Mouse (Mus musculus): ENCODE measurements around the gene Plekhn1. TPM values are rescaled to one million over a fixed set of nuclear protein-coding genes. Genes with fewer than 3 reads are reported as not detected.

The Plekhn1 gene
- total and polyA plus RNA-seq, 2 experiments from 2014 or later, result 19.3 to 46.6 TPM

DNA sequence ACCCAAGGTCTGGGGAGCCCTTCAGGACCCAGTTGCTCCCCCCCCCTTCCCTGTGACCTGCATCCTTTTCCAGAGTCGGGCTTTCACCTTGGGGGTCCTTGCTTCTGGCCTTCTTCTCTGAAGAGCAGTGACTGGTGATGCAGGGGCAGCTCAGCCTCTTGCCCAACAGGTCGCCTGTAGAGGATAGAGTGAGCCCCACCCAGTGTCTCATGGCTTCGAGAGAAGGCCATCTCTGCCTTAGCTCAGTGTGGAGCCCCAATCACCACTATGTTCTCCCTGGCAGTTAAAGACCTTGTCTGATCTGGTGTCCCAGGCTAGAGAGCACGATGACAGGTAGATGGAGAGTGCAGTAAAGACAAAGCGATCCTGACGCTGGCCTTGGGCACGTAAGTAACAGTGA is 17.5 kb upstream of the Plekhn1 start:
- Histone ChIP-seq H3K4me2 (ENCODE audit: low read depth, low read length, poor library complexity, severe bottlenecking) (no peak overlapping the region), H3K36me3 (ENCODE audit: insufficient read depth, low read length) (peaks cover 19% of the 10 kb centered on the region), H3K27ac (ENCODE audit: low read depth, low read length) (no peak overlapping the region), H3K27me3 (ENCODE audit: insufficient read depth, low read length) (no peaks in the 10 kb centered on the region), H3K9me3 (ENCODE audit: low read length) (no peaks in the 10 kb centered on the region), H3K4me3 (ENCODE audit: low read depth, low read length) (no peak overlapping the region), H3K9ac (replicated peaks; ENCODE audit: low read length, poor library complexity, severe bottlenecking) (no peak overlapping the region), H3K4me1 (ENCODE audit: insufficient read depth, low read length) (peaks cover 6% of the 10 kb centered on the region; the same call in 1 of the 2 replicates)
- 35% methylated on average over 7 of the region's 7 CpGs for WGBS
- no peak for TF ChIP-seq CTCF (IDR thresholded peaks at IDR 0.05)
- no peak for ATAC-seq (ENCODE audit: low FRiP score)
- no peak for DNase-seq (ENCODE audit: low spot score)

DNA sequence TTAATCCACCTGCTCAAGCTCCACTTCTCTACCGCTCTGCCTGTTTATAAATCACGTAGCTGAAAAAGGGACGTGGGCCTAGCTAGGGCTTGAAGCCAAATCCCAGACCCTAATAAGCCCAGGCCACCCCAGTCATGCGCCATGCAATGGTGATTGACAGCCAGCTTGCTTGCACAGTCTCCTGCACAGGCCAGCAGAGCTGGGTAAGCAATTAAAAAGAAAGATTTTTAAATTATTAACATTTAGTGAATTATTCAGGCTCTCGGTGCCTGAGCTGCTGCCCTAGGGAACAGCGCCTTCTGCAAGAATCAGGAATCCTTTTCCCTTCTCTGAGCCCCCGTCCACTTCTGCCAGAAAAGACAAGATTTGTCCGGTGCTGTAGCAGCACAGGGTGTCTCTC is 16.4 kb upstream of the Plekhn1 start:
- DNase-seq (ENCODE audit: low spot score), result no peak
- Histone ChIP-seq H3K4me1 (ENCODE audit: insufficient read depth, low read length) (peaks cover 6% of the 10 kb centered on the region; the same call in 1 of the 2 replicates), H3K9ac (replicated peaks; ENCODE audit: low read length, poor library complexity, severe bottlenecking) (no peak overlapping the region; the same call in 1 of the 2 replicates), H3K36me3 (ENCODE audit: insufficient read depth, low read length) (peaks cover 29% of the 10 kb centered on the region), H3K4me3 (ENCODE audit: low read depth, low read length) (no peak overlapping the region), H3K9me3 (ENCODE audit: low read length) (no peaks in the 10 kb centered on the region), H3K27me3 (ENCODE audit: insufficient read depth, low read length) (no peaks in the 10 kb centered on the region), H3K4me2 (ENCODE audit: low read depth, low read length, poor library complexity, severe bottlenecking) (no peak overlapping the region), H3K27ac (ENCODE audit: low read depth, low read length) (peak overlapping the region; percentile 63)
- ATAC-seq (ENCODE audit: low FRiP score), result peak; percentile 41
- WGBS, result 41% methylated on average over 8 of the region's 8 CpGs
- TF ChIP-seq CTCF (IDR thresholded peaks at IDR 0.05), result no peak

DNA sequence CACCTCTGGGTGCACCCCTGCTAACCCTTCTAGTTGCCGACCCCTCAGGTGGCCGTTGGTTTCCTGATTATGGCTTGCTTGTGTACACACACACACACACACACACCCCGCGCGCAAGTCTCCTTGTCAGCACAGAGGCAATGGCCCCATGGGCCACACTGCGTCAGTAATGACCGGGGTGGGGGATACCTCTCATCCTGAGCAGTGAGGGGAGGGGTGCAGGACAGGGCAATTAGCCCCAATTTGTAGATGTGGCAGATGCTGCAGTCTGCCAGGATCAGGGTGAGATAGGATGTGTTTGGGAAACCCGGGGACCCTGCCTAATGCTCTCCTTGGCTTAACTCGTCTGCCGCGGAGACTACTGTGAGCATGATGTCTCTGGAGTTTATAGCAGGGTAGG is 14.9 kb upstream of the Plekhn1 start:
- Histone ChIP-seq H3K4me3 (ENCODE audit: low read depth, low read length) (no peak overlapping the region), H3K9me3 (ENCODE audit: low read length) (no peaks in the 10 kb centered on the region), H3K4me2 (ENCODE audit: low read depth, low read length, poor library complexity, severe bottlenecking) (no peak overlapping the region), H3K36me3 (ENCODE audit: insufficient read depth, low read length) (peaks cover 40% of the 10 kb centered on the region), H3K27ac (ENCODE audit: low read depth, low read length) (no peak overlapping the region), H3K27me3 (ENCODE audit: insufficient read depth, low read length) (no peaks in the 10 kb centered on the region), H3K4me1 (ENCODE audit: insufficient read depth, low read length) (peaks cover 6% of the 10 kb centered on the region; the same call in 1 of the 2 replicates), H3K9ac (replicated peaks; ENCODE audit: low read length, poor library complexity, severe bottlenecking) (no peak overlapping the region)
- WGBS, result 52% methylated on average over 11 of the region's 11 CpGs
- no peak for TF ChIP-seq CTCF (IDR thresholded peaks at IDR 0.05)
- no peak for DNase-seq (ENCODE audit: low spot score)
- ATAC-seq (ENCODE audit: low FRiP score), result no peak

DNA sequence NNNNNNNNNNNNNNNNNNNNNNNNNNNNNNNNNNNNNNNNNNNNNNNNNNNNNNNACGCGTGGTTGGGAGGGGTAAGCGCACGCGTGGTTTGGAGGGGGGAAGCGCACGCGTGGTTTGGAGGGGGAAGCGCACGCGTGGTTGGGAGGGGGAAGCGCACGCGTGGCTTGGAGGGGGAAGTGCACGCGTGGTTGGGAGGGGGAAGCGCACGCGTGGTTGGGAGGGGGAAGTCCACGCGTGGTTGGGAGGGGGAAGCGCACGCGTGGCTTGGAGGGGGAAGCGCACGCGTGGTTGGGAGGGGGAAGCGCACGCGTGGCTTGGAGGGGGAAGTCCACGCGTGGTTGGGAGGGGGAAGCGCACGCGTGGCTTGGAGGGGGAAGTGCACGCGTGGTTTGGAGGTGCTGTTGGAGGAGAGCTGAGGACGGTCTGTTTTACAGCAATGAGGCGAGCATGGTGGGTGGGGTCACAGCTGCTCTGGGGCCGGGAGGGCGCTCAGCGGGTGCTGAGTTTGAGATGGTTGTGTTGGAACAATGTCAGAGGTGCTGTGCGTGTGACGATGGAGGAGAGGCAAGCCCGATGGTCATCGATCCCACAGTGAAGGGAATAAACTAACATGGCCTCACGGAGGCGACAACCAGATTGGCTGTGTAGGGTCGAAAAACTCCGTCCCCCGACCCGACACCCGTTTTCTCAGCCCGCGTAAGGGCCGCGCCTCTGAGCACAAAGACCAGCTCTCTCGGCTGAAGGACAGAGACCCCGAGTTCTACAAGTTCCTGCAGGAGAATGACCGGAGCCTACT is 2.2 kb upstream of the Plekhn1 start:
- peaks cover 38% of the 10 kb centered on the region for H3K36me3 ChIP-seq (ENCODE audit: insufficient read depth, low read length)
- H3K4me3 ChIP-seq (ENCODE audit: low read depth, low read length), result peak overlapping the region; percentile 87
- H3K27ac ChIP-seq (ENCODE audit: low read depth, low read length), result no peak overlapping the region
- peaks cover 4% of the 10 kb centered on the region for H3K4me1 ChIP-seq (ENCODE audit: insufficient read depth, low read length)
- DNase-seq (ENCODE audit: low spot score) (no peak), ATAC-seq (ENCODE audit: low FRiP score) (no peak)
- no peak for TF ChIP-seq CTCF (IDR thresholded peaks at IDR 0.05)
- WGBS, result 27% methylated on average over 54 of the region's 60 CpGs
- peak overlapping the region; percentile 68; the same call in 1 of the 2 replicates for H3K4me2 ChIP-seq (ENCODE audit: low read depth, low read length, poor library complexity, severe bottlenecking)
- no peaks in the 10 kb centered on the region for H3K9me3 ChIP-seq (ENCODE audit: low read length)
- no peaks in the 10 kb centered on the region for H3K27me3 ChIP-seq (ENCODE audit: insufficient read depth, low read length)
- no peak overlapping the region for H3K9ac ChIP-seq (replicated peaks; ENCODE audit: low read length, poor library complexity, severe bottlenecking)

DNA sequence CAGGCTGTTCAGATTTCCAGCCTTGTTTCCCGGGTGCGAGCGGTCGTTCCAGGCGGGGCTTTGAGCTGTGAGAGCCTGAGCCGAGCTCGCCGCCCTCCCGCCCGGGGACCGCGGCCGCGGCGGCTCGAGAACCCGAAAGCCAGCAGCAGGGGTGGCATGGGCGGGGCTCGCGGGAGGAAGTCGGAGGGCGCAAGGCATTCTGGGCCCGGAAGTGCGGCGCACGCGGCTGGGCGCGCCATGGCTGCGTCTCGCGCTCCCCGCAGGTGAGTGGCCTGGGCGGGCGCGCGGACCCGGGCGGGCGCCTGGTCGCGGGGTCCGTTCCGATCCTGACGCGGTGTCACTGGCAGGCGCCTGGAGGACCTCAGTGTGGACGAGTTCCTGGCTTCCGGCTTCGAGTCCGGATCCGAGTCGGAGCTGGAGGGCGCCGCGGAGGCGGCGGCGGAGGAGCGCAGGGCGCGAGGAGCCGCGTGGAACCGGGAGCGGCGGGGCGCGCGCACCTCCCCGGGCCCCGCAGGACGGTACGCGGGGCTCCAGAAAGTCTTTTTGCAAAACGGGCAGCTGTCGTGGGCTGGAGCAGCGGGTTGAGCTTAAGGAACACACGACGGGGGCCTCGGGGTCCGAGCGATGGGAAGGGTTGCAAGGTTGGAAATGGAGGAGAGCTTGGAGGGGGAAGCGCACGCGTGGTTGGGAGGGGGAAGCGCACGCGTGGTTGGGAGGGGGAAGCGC is 1.3 kb upstream of the Plekhn1 start, which contains the start of gene Noc2l:
TSS of gene Noc2l (plus strand) at position 203 of the 726 bp plus-strand sequence.
- DNase-seq (ENCODE audit: low spot score), result peak; percentile 93
- H3K27ac ChIP-seq (ENCODE audit: low read depth, low read length), result peak within 1 kb of the TSS; percentile 92
- peaks cover 4% of the 10 kb centered on the region for H3K4me1 ChIP-seq (ENCODE audit: insufficient read depth, low read length)
- peak within 1 kb of the TSS; percentile 87 for H3K4me3 ChIP-seq (ENCODE audit: low read depth, low read length)
- peak; percentile 86 for ATAC-seq (ENCODE audit: low FRiP score)
- peak; percentile 8; the same call in 1 of the 2 replicates for TF ChIP-seq CTCF (IDR thresholded peaks at IDR 0.05)
- peak within 1 kb of the TSS; percentile 68 for H3K4me2 ChIP-seq (ENCODE audit: low read depth, low read length, poor library complexity, severe bottlenecking)
- H3K9ac ChIP-seq (replicated peaks; ENCODE audit: low read length, poor library complexity, severe bottlenecking), result peak within 1 kb of the TSS; percentile 74
- under 1% methylated on average over 88 of the region's 90 CpGs for WGBS
- peaks cover 38% of the 10 kb centered on the region for H3K36me3 ChIP-seq (ENCODE audit: insufficient read depth, low read length)
- no peaks in the 10 kb centered on the region for H3K9me3 ChIP-seq (ENCODE audit: low read length)
- no peaks in the 10 kb centered on the region for H3K27me3 ChIP-seq (ENCODE audit: insufficient read depth, low read length)

Data from midbrain, postnatal 0 days (tissue).